Mouse (Mus musculus): ENCODE data around the gene Rho.

DNA sequence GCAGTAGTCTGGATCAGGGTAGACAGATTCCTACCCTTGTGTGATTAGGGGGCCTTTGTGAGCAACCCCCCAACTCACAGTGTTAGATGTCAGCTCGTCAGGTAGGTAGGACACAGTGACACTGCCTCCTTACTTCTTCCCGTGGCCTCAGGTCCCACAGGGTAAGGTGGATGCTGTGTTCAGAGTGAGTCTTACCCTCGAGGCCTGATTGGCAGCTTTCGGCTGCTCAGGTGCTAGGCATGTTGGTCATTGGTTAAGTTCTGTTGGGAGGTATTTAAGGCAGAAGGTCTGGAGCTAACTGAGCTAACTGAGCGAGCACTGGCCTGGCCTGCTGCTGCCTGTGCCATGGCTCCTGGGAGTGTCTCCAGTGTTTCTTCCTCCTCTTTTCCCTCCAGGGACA is 13.1 kb downstream of the Rho start, which contains the start of gene H1foo:
- TF ChIP-seq HCFC1 (IDR thresholded peaks at IDR 0.05; ENCODE audit: borderline replicate concordance, insufficient read depth, low read length) (no peak), ZNF384 (IDR thresholded peaks at IDR 0.05; ENCODE audit: low read depth, low read length) (no peak), MAFK (IDR thresholded peaks at IDR 0.05; ENCODE audit: insufficient read depth, low read depth, low read length) (no peak), CHD2 (IDR thresholded peaks at IDR 0.05; ENCODE audit: low read depth, low read length) (no peak), ZC3H11A (IDR thresholded peaks at IDR 0.05; ENCODE audit: borderline replicate concordance, low read depth, low read length) (no peak)
